Mouse (Mus musculus) ES-E14 (cell line): ENCODE results near the gene Mpig6b. TPM values are rescaled to one million over a fixed set of nuclear protein-coding genes. Genes with fewer than 3 reads are reported as not detected.
"Not testable (repeated sequence)": the region's sequence is repeated elsewhere in the genome, so short reads cannot be mapped to it uniquely, and the experiment has no call there.

Source experiments
- DNase-seq: peaks from one replicate; pipeline ENCODE4 v3.0.0-alpha.2; 2013; ENCODE audit warnings: low read depth, low spot score
- H3K27ac ChIP-seq: 2 replicates; pipeline ENCODE4 v1.5.1; 2012; ENCODE audit warnings: low read depth, mild to moderate bottlenecking, low read length, moderate library complexity, mixed read lengths; ENCODE audit not compliant: poor library complexity, insufficient read depth, severe bottlenecking
- H3K36me3 ChIP-seq: 2 replicates; pipeline ENCODE4 v1.6.1; 2012; ENCODE audit warnings: mild to moderate bottlenecking, low read length, moderate library complexity, mixed read lengths; ENCODE audit not compliant: control insufficient read depth, poor library complexity, insufficient read depth, severe bottlenecking
- H3K4me1 ChIP-seq, 2 experiments: fragments of 150-350 bp in 1 of 2; sonication (generic) in 1 of 2; 2 replicates each; pipeline ENCODE4 v1.6.1; 2012; ENCODE audit warnings: low read length in 2 of 2, mild to moderate bottlenecking in 1 of 2, mixed read lengths in 1 of 2; ENCODE audit not compliant: control insufficient read depth in 2 of 2, insufficient read depth in 2 of 2, poor library complexity in 1 of 2
- H3K4me3 ChIP-seq, 2 experiments: fragments of 150-350 bp in 1 of 2; sonication (generic) in 1 of 2; 2 replicates each; pipeline ENCODE4 v1.5.1; 2012; ENCODE audit warnings: low read length in 2 of 2, low read depth in 1 of 2, mild to moderate bottlenecking in 1 of 2, mixed read lengths in 1 of 2; ENCODE audit not compliant: insufficient read depth in 1 of 2, poor library complexity in 1 of 2, severe bottlenecking in 1 of 2
- H3K9ac ChIP-seq: 2 replicates; pipeline ENCODE4 v1.6.1; 2012; ENCODE audit warnings: low read depth, mild to moderate bottlenecking, low read length, mixed read lengths; ENCODE audit not compliant: poor library complexity, insufficient read depth, severe bottlenecking
- H3K9me3 ChIP-seq: fragments of 150-350 bp; sonication (generic); 2 replicates; pipeline ENCODE4 v1.6.1; 2012; ENCODE audit warnings: low read depth, mild to moderate bottlenecking, low read length; ENCODE audit not compliant: control insufficient read depth, insufficient read depth
- CHD2 ChIP-seq: IDR thresholded peaks from 2 replicates; pipeline ENCODE4 v1.6.1; 2014; ENCODE audit warnings: mild to moderate bottlenecking, low read depth, low read length, inconsistent platforms
- HCFC1 ChIP-seq: IDR thresholded peaks from 2 replicates; pipeline ENCODE4 v1.6.1; 2012; ENCODE audit warnings: low read length, inconsistent platforms, borderline replicate concordance; ENCODE audit not compliant: insufficient read depth
- MAFK ChIP-seq: IDR thresholded peaks from 2 replicates; pipeline ENCODE4 v1.6.1; 2014; ENCODE audit warnings: mild to moderate bottlenecking, low read depth, low read length, inconsistent platforms; ENCODE audit not compliant: insufficient read depth
- ZC3H11A ChIP-seq: IDR thresholded peaks from 2 replicates; pipeline ENCODE4 v1.6.1; 2012; ENCODE audit warnings: low read depth, mild to moderate bottlenecking, inconsistent platforms, low read length, borderline replicate concordance
- ZNF384 ChIP-seq: IDR thresholded peaks from 2 replicates; pipeline ENCODE4 v1.6.1; 2012; ENCODE audit warnings: low read depth, low read length, inconsistent platforms
- in situ Hi-C, 2 experiments: fragments of 600-800 bp; cut with MboI; formaldehyde crosslinking; loops; one replicate each; pipeline ENCODE4 v1.15.1; 2025; ENCODE audit warnings: low sequenced_read_pairs in 2 of 2, inconsistent platforms in 1 of 2; ENCODE audit not compliant: unreplicated experiment in 2 of 2
- total RNA-seq: library from RNA; depleted of rRNA; stranded (reverse); fragments of 300-350 nt; gene quantifications from 2 replicates; pipeline ENCODE4 v1.2.3, GENCODE M21; 2012

Gene Mpig6b
- total RNA-seq, 1 experiment = not detected

DNA sequence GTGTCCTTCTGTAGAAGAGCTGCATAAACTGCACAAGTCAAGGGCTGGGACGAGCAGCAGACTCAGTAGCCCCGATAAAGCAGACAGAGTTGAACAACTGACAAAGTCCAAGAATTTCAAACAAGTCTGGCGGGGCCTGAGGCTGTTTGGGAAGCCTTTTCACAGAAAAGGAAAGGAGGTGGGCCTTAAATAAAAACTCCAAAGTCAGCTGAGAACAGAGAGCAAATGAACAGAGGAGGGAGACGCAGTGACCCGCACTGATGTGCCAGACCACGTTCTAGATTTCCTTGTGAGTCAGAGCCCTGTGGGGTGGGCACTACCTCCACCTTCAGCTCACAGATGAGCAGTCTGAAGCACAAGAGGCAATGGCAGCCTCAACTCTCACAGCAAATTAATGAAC is 31.1 kb downstream of the Mpig6b start:
- no peaks in the 10 kb centered on the region for H3K9me3 ChIP-seq
- H3K36me3 ChIP-seq = no peaks in the 10 kb centered on the region
- DNase-seq = no peak
- H3K4me1 ChIP-seq = peaks cover 0 to 6% of the 10 kb centered on the region in 2 experiments; a peak in 1 of 4 replicates
- no peak overlapping the region for H3K4me3 ChIP-seq
- in situ Hi-C loops = no loop called here
- H3K9ac ChIP-seq = no peak overlapping the region
- no peak for TF ChIP-seq CHD2
- no peak for TF ChIP-seq ZNF384
- no peak for TF ChIP-seq MAFK
- TF ChIP-seq HCFC1 = no peak
- TF ChIP-seq ZC3H11A = no peak
- H3K27ac ChIP-seq = no peak overlapping the region

DNA sequence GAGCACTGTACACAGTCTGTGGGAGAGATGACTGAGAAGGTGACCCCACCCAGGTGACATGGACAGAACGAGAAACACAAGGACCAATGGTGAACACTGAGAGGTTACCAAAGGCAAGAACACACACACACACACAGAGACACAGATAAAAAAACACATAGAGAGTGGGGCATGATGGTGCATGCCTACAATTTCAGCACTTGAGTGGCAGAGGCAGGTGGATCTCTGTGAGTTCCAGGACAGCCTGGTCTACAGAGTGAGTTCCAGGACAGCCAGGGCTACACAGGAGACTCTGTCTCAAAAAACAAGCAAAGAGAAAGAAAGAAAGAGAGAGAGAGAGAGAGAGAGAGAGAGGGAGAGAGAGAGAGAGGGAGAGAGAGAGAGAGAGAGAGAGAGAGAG is 32.3 kb downstream of the Mpig6b start:
- H3K36me3 ChIP-seq, in situ Hi-C loops, H3K9me3 ChIP-seq, H3K9ac ChIP-seq, H3K27ac ChIP-seq, H3K4me3 ChIP-seq, DNase-seq: not testable (repeated sequence)
- H3K4me1 ChIP-seq = peaks cover 0 to 11% of the 10 kb centered on the region in 2 experiments; a peak in 1 of 4 replicates

DNA sequence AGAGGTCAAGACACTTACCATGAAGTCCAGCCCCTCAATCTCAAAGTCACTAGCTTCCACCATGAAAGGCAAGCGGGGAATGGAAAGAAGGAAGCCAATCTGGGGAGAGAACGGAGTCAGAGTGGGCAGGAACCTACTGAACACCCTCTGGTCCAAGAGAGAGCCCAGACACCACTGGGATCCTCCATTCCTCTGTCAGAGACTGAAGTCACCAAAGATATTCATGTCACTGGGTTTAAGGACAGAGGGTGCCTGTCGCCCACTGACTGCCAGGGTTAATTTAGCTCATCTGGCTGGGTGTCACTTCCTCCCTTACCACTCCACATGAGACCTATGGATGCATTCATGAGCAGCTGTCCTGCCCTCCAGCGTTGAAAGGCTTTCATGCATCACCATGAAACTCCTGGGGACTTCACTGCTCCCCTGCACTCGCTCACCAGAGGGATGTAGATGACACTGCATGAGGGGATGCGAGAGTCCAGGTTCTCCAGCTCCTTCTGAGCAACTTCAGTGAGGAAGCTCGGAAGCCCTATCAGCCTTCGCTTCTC is 33.6 kb downstream of the Mpig6b start:
- peaks cover 0 to 15% of the 10 kb centered on the region in 2 experiments; a peak in 2 of 4 replicates for H3K4me1 ChIP-seq
- no peaks in the 10 kb centered on the region for H3K9me3 ChIP-seq
- DNase-seq = no peak
- no peak for TF ChIP-seq ZC3H11A
- TF ChIP-seq CHD2 = no peak
- TF ChIP-seq MAFK = no peak
- TF ChIP-seq HCFC1 = no peak
- no peak for TF ChIP-seq ZNF384
- no peak overlapping the region for H3K9ac ChIP-seq
- no peaks in the 10 kb centered on the region for H3K36me3 ChIP-seq
- in situ Hi-C loops = no loop called here
- H3K4me3 ChIP-seq = no peak overlapping the region
- H3K27ac ChIP-seq = no peak overlapping the region

DNA sequence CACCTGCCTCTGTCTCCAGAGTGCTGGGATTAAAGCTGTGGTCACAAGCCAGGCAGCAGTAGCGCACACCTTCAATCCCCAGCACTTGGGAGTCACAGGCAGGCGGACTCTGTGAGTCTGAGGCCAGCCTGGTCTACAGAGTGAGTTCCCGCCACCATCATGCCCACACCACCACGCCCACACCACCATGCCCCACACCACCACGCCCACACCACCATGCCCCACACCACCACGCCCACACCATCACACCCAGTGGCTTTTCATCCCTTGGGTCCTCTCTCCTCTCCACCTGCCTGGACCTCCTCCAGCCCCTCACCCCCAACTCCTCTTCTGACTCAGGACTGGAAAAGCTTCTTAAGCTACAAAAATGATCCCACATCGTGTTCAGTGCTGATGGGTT is 34.1 kb downstream of the Mpig6b start:
- Histone ChIP-seq H3K27ac (no peak overlapping the region), H3K9me3 (no peaks in the 10 kb centered on the region), H3K4me1 (peaks cover 0 to 19% of the 10 kb centered on the region in 2 experiments; a peak in 2 of 4 replicates), H3K9ac (no peak overlapping the region), H3K4me3 (no peak overlapping the region), H3K36me3 (no peaks in the 10 kb centered on the region)
- DNase-seq = no peak
- in situ Hi-C loops = no loop called here
- TF ChIP-seq ZNF384 = no peak
- no peak for TF ChIP-seq MAFK
- TF ChIP-seq CHD2 = no peak
- TF ChIP-seq HCFC1 = no peak
- TF ChIP-seq ZC3H11A = no peak

DNA sequence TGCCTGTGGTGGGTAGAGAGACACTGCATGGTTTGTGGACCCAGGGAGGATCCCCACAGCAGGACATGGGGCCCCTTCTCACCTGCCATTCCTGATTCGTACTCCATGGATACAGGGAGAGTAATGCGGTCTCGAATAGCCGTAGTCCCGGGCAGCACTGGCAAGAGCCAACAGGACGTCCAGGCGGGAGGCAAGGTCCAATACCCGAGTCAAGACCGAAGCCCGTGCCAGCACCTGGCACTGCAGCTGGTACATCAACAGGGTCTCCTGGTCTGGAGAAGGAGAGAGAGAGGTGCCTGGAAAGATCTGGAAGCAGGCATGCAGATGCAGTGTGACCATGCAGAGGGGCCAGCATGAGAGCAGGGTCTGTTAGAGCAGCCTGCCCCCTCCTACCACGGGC is 34.7 kb downstream of the Mpig6b start:
- in situ Hi-C loops = no loop called here
- no peaks in the 10 kb centered on the region for H3K9me3 ChIP-seq
- no peaks in the 10 kb centered on the region for H3K36me3 ChIP-seq
- TF ChIP-seq ZC3H11A (no peak), HCFC1 (no peak), CHD2 (no peak), MAFK (no peak), ZNF384 (no peak)
- DNase-seq = no peak
- H3K9ac ChIP-seq = no peak overlapping the region
- H3K4me1 ChIP-seq = peaks cover 0 to 23% of the 10 kb centered on the region in 2 experiments; a peak in 2 of 4 replicates
- H3K27ac ChIP-seq = no peak overlapping the region
- no peak overlapping the region for H3K4me3 ChIP-seq
